Mouse (Mus musculus) heart, postnatal 0 days (tissue): ENCODE measurements at regions not wholly inside any gene's neighbourhood (a gene's known extent, or its start where the extent isn't known, plus 50 kb on each side); places are given as distances from the start of the nearest gene placed in this dataset.

Source experiments
- ATAC-seq: fragments of 200-750 bp; cut with Nextera tagmentation; 2 replicates; pipeline ENCODE4 v1.8.0; 2017; ENCODE audit warnings: low read depth, moderate number of reproducible peaks, moderate library complexity; ENCODE audit not compliant: insufficient read depth
- DNase-seq: peaks from one replicate; pipeline ENCODE4 v3.0.0-alpha.2; 2016; ENCODE audit warnings: low spot score
- H3K27ac ChIP-seq: fragments of 300-500 bp; sonication (generic); 2 replicates; pipeline ENCODE4 v1.5.1; 2014; ENCODE audit warnings: low read depth, mild to moderate bottlenecking
- H3K27me3 ChIP-seq: fragments of 300-500 bp; sonication (generic); 2 replicates; pipeline ENCODE4 v1.6.1; 2014; ENCODE audit warnings: low read length, mixed read lengths; ENCODE audit not compliant: control insufficient read depth, insufficient read depth
- H3K36me3 ChIP-seq: fragments of 300-500 bp; sonication (generic); replicated peaks from 2 replicates; pipeline ENCODE4 v1.6.1; 2014; ENCODE audit warnings: low read length, mixed read lengths; ENCODE audit not compliant: control insufficient read depth, insufficient read depth
- H3K4me1 ChIP-seq: fragments of 300-500 bp; sonication (generic); 2 replicates; pipeline ENCODE4 v1.6.1; 2014; ENCODE audit warnings: antibody characterized with exemption; ENCODE audit not compliant: control insufficient read depth, insufficient read depth
- H3K4me2 ChIP-seq: fragments of 300-500 bp; sonication (generic); 2 replicates; pipeline ENCODE4 v1.6.1; 2014; ENCODE audit warnings: low read depth, mild to moderate bottlenecking, low read length, moderate library complexity
- H3K4me3 ChIP-seq: fragments of 300-500 bp; sonication (generic); 2 replicates; pipeline ENCODE4 v1.5.1; 2014; ENCODE audit warnings: low read depth, low read length
- H3K9ac ChIP-seq: fragments of 300-500 bp; sonication (generic); replicated peaks from 2 replicates; pipeline ENCODE4 v1.6.1; 2014; ENCODE audit warnings: low read depth, low read length, mixed read lengths
- H3K9me3 ChIP-seq: fragments of 300-500 bp; sonication (generic); replicated peaks from 2 replicates; pipeline ENCODE4 v1.6.1; 2016; ENCODE audit warnings: low read length; ENCODE audit not compliant: control insufficient read depth
- CTCF ChIP-seq: IDR thresholded peaks from 2 replicates; pipeline ENCODE4 v1.5.1; 2016; ENCODE audit warnings: antibody characterized with exemption, control low read depth, low read depth
- EP300 ChIP-seq: IDR thresholded peaks from 2 replicates; pipeline ENCODE4 v1.6.1; 2016; ENCODE audit warnings: antibody characterized with exemption, low read depth
- WGBS: fragments of 180-500 bp; shearing (Covaris S2); extraction: QIAGEN DNeasy Blood & Tissue Kit; methylation state at CpG from one replicate; pipeline ENCODE4 v1.1.7; 2014; 5-methylcytosine and 5-hydroxymethylcytosine counted together

DNA sequence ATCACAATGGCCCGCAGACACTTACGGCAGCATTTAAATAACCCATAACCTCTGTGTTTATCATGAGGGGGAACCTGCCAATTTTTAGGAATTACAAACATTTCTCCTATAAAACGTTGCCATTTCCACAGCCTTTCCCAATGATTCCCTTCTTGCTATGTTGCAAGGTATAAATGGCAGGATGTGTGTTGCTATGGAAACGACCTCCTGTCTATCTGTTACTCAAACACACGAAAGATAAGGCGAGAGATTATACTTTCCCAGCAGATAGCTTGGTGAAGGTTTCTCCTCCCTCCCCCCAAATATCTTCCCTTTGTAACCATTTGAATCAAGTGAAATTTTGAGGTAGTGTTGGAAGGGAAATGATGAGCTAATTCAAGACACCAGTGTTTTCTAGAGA, 509.8 kb upstream of the Mon1b start:
- Histone ChIP-seq H3K9ac (no peak overlapping the region), H3K4me3 (no peak overlapping the region), H3K36me3 (no peaks in the 10 kb centered on the region), H3K4me1 (no peaks in the 10 kb centered on the region), H3K9me3 (no peaks in the 10 kb centered on the region; the same call in 1 of the 2 replicates), H3K4me2 (no peak overlapping the region), H3K27me3 (no peaks in the 10 kb centered on the region), H3K27ac (no peak overlapping the region)
- DNase-seq: no peak
- TF ChIP-seq EP300 (no peak), CTCF (no peak)
- 48% methylated on average over 6 of the region's 6 CpGs for WGBS
- no peak for ATAC-seq

DNA sequence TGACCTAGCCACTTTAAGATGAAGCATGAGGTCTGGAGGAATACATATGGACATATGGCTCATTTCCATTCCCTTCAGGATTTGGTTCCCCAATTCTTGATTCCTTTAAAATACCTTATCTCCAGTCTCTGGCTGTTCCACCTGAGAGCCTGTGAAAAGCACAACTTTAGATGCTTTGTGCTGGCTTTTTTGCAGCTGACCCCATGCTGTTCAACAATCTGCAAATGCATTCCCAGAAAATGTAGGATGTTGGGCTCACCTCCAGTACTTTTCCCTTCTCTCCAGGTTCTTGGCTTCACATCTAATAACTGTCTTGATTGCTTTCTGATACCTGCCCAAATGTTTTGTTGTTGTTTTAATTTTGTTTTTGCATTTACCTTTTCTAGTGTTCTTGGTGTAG, 498.0 kb upstream of the Mon1b start:
- ATAC-seq: no peak
- Histone ChIP-seq H3K4me2 (no peak overlapping the region), H3K4me1 (no peaks in the 10 kb centered on the region), H3K9me3 (no peaks in the 10 kb centered on the region), H3K36me3 (no peaks in the 10 kb centered on the region), H3K9ac (no peak overlapping the region), H3K27ac (no peak overlapping the region), H3K4me3 (no peak overlapping the region), H3K27me3 (no peaks in the 10 kb centered on the region)
- no peak for DNase-seq
- TF ChIP-seq EP300: no peak

DNA sequence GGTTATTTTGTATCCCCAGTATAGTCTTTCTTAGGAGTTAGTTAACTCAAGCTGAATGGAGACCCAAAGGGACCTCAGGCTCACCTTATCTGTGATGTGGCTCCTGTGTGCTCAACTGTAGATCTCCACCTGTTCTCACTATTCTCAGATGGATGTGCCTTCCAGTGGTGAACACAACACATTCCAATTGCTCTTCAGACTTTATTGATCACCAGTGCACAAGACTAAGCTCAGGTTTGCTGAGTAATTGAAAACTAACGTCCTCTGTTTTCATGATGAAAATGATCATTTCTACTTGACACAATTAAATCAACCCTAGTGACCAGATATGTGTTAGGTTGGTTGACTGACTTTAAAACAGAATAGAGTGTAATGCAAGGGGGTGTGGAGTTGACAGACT, 495.4 kb upstream of the Mon1b start:
- no peak for ATAC-seq
- Histone ChIP-seq H3K4me3 (no peak overlapping the region), H3K27ac (no peak overlapping the region), H3K27me3 (no peaks in the 10 kb centered on the region), H3K4me1 (no peaks in the 10 kb centered on the region), H3K9me3 (peaks cover 3% of the 10 kb centered on the region; the same call in 1 of the 2 replicates), H3K4me2 (no peak overlapping the region), H3K9ac (no peak overlapping the region), H3K36me3 (no peaks in the 10 kb centered on the region)
- WGBS: 72% methylated on average over 1 of the region's 1 CpGs
- TF ChIP-seq CTCF: no peak
- TF ChIP-seq EP300: no peak
- DNase-seq: no peak

DNA sequence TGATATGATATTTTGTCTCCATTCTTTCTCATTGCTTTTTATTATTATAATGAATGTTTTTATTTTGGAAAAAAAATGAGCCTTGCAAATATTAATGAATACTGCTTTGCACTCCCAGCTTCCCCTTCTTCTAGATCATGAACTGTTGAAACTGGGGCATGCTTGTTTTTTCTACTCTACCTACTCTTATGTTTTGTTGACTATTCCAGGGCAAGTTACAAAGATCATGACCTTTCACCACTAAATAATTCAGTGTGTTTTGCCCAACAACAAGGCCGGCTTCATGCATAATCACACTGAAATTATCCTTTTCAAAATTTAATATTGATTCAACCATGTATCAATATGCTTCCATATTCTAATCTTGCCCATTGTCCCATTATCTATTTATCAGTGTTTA, 494.3 kb upstream of the Mon1b start:
- ATAC-seq (no peak), DNase-seq (no peak)
- no peaks in the 10 kb centered on the region for H3K36me3 ChIP-seq
- no peaks in the 10 kb centered on the region for H3K4me1 ChIP-seq
- H3K4me3 ChIP-seq: no peak overlapping the region
- 89% methylated on average over 1 of the region's 1 CpGs for WGBS
- peaks cover 3% of the 10 kb centered on the region; the same call in 1 of the 2 replicates for H3K9me3 ChIP-seq
- H3K27me3 ChIP-seq: no peaks in the 10 kb centered on the region
- no peak overlapping the region for H3K9ac ChIP-seq
- TF ChIP-seq EP300 (no peak), CTCF (no peak)
- no peak overlapping the region for H3K27ac ChIP-seq
- no peak overlapping the region for H3K4me2 ChIP-seq

DNA sequence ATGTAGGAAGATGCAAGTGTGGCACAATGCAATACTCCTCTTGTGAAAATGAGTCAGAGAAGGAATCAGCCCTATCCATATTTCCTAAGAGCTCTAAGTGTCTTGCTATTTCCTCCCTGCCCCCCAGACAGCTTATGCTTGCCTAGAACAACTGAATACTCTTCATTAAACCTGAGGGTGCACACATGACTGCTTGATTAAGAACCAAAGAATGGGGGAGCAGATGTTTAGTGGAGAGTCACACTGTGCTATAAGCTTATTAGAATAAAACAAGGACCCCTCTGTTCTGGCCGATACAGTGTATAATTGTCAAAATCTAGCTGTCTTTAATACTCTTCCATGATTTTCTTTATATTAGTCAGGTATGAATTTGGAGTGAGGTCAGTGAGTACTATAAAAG, 458.8 kb upstream of the Mon1b start:
- no peak overlapping the region for H3K4me3 ChIP-seq
- H3K9ac ChIP-seq: no peak overlapping the region
- H3K9me3 ChIP-seq: no peaks in the 10 kb centered on the region
- DNase-seq: no peak
- no peaks in the 10 kb centered on the region for H3K4me1 ChIP-seq
- TF ChIP-seq CTCF (no peak), EP300 (no peak)
- H3K27me3 ChIP-seq: no peaks in the 10 kb centered on the region
- H3K27ac ChIP-seq: no peak overlapping the region
- H3K4me2 ChIP-seq: no peak overlapping the region
- 82% methylated on average over 1 of the region's 1 CpGs for WGBS
- no peak for ATAC-seq
- no peaks in the 10 kb centered on the region for H3K36me3 ChIP-seq

DNA sequence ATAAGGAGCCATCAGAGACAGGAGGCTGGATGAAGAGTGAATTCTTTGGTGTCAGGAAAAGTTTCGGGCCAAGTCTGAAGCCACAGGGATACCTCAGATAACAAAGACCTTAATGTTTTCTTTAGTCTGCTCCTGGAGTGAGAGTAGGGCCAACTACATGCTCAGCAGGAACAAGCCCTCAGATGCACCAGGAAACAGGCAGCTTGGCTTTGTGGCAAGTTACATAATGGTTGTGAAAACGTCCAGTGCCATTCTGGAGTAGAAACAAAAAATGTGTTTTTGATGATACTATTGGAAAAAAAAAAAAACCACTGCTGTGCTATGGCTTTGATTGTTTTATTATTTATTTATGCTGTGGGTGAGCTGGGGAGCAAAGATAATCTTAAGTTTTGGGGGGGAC, 452.2 kb upstream of the Mon1b start:
- no peak overlapping the region for H3K27ac ChIP-seq
- H3K4me3 ChIP-seq: no peak overlapping the region
- WGBS: 11% methylated on average over 2 of the region's 2 CpGs
- no peaks in the 10 kb centered on the region for H3K4me1 ChIP-seq
- H3K9ac ChIP-seq: no peak overlapping the region
- no peak for DNase-seq
- H3K4me2 ChIP-seq: no peak overlapping the region
- no peaks in the 10 kb centered on the region for H3K9me3 ChIP-seq
- ATAC-seq: no peak
- no peaks in the 10 kb centered on the region for H3K27me3 ChIP-seq
- no peak for TF ChIP-seq EP300
- no peak for TF ChIP-seq CTCF
- H3K36me3 ChIP-seq: no peaks in the 10 kb centered on the region
